Mouse (Mus musculus) MEL (cell line): ENCODE data around the gene Gm11985.

Experiments used
- CTCF ChIP-seq, 3 experiments: IDR thresholded peaks in 2 of 3; conservative IDR thresholded peaks in 1 of 3; 2 replicates each; pipeline ENCODE4 v1.5.1; 2011 to 2012; ENCODE audit warnings: low read length in 3 of 3, low read depth in 2 of 3, mild to moderate bottlenecking in 2 of 3, improper control_type of control experiment in 1 of 3, inconsistent platforms in 1 of 3, mixed read lengths in 1 of 3, moderate library complexity in 1 of 3; ENCODE audit not compliant: control insufficient read depth in 1 of 3, insufficient read depth in 1 of 3, poor library complexity in 1 of 3, severe bottlenecking in 1 of 3
- E2F4 ChIP-seq: IDR thresholded peaks from 2 replicates; pipeline ENCODE4 v1.6.1; 2011; ENCODE audit warnings: low read depth, low read length, improper control_type of control experiment, borderline replicate concordance
- GATA1 ChIP-seq: IDR thresholded peaks from 2 replicates; pipeline ENCODE4 v1.6.1; 2011; ENCODE audit warnings: low read depth, low read length, improper control_type of control experiment
- USF2 ChIP-seq, 2 experiments: IDR thresholded peaks; 2 replicates each; pipeline ENCODE4 v1.6.1; 2011 to 2012; ENCODE audit warnings: improper control_type of control experiment in 2 of 2, low read length in 2 of 2, borderline replicate concordance in 1 of 2, inconsistent platforms in 1 of 2, low read depth in 1 of 2, mild to moderate bottlenecking in 1 of 2; ENCODE audit not compliant: insufficient read depth in 1 of 2
- ZMIZ1 ChIP-seq: IDR thresholded peaks from 2 replicates; pipeline ENCODE4 v1.6.1; 2012; ENCODE audit warnings: low read depth, mild to moderate bottlenecking, inconsistent platforms, low read length, improper control_type of control experiment, moderate library complexity

GRCm38 (mm10) chr11:7138370-7138769, 50.0 kb downstream of the Gm11985 start:
- TF ChIP-seq CTCF (IDR thresholded peaks at IDR 0.05 in 2 of 3, conservative IDR thresholded peaks at IDR 0.05 in 1 of 3; ENCODE audit: control insufficient read depth in 1 of 3, insufficient read depth in 1 of 3, low read depth in 2 of 3, low read length in 3 of 3, poor library complexity in 1 of 3, severe bottlenecking in 1 of 3) (no peak), ZMIZ1 (no peak), E2F4 (no peak), USF2 (IDR thresholded peaks at IDR 0.05; ENCODE audit: borderline replicate concordance in 1 of 2, insufficient read depth in 1 of 2, low read depth in 1 of 2, low read length in 2 of 2) (no peak), GATA1 (no peak)
